Mouse (Mus musculus): ENCODE measurements around the gene Gsg1l.

GRCm38 (mm10) chr7:126099163-126099775, 17.1 kb upstream of the Gsg1l start:
- TF ChIP-seq CTCF (IDR thresholded peaks at IDR 0.05; ENCODE audit: low read depth) = no peak
- no peak for TF ChIP-seq EP300 (IDR thresholded peaks at IDR 0.05; ENCODE audit: low read depth)
